Mouse (Mus musculus): ENCODE data around the gene Zfp326.

DNA sequence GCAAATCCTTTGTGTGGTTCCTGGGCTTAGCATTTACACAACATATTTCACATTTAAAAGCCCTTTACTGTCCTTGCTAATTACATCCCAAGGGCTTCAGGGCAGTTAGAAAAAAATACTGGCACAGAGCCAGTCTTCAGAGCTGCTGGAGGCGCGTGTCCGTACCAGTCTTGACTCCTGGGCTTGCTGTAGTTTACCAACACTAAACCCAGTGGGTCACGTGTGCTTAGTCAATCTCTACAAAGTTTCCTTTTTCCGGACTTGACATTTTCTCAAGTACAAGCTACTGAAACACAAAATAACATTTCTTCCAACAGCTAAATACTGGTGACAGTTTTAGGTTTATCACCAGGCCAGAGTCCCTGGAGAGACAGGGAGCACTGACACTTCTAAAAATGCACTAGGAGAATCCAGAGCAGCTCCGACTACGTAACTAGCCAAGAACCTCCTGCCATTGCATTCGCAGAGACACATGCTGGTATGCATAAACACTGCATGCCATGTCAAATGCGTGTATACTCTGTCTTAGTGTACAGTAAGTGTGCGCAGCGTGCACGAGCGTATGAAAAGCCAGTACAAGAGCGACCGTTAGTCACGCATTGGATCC lies 8.4 kb upstream of the Zfp326 start:
- TF ChIP-seq EP300 (IDR thresholded peaks at IDR 0.05; ENCODE audit: insufficient read depth, low read depth, low read length): no peak
- TF ChIP-seq CTCF (IDR thresholded peaks at IDR 0.05; ENCODE audit: low read depth, low read length): no peak
- no peak for TF ChIP-seq POLR2A (IDR thresholded peaks at IDR 0.05; ENCODE audit: insufficient read depth, low read length)
